ENCODE assay signal across 19 mouse cellular contexts in the genomic region with DNA sequence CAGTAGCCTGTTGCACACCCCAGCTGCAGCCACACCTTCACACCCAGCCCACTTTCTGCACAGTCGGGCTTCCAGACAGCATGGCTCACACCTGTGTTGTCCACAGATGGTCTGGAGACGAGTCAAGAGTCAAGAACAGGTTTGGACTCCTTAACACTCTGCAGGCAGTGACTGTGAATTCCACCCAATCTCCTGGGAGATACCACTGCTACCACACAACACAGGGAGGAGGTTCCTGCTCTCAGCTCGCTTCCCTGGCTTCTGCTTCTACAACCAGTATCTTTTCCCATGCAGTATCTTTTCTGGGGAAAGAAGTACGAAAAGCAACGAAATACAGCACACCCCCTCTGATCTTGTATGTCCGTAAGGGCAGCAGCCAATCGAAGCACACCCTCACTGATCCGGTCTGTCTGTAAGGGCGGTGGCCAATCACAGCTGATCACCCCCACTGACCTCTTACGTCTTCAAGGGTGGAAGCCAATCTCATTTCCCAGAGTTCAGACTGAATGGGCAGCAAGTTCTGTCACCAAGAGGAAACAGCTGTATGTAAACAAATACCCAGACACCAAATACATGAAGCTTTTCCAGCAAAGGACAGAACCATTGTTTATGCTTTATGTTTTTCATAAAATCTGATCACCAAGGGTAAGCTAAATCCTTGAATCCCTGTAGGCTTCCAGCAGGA.
DNase-seq lines count a peak whose midpoint lies in the region; TF ChIP-seq lines count a peak whose summit lies in the region.
"Had no signal": no experiment of that assay in that cellular context is flagged by ENCODE, and none has a peak within 500 bp of the region (broad histone marks: within the 10 kb centered on the region; RNA-seq: fewer than 3 reads in every experiment).

No protein-coding gene starts in this region.

- intact Hi-C loops in gastrocnemius, postnatal 14 days (cut with DNase I; ENCODE audit: low total_unique reads) = no loop called here

- WGBS in lung, adult 2 months = 43% methylated on average over 10 of the region's 10 CpGs

- H3K4me1 ChIP-seq in lung, adult 2 months (ENCODE audit: control insufficient read depth, insufficient read depth, low read length) = peaks cover 5% of the 10 kb centered on the region
- H3K4me1 ChIP-seq: intestine, embryonic 15.5 days had no signal

- H3K4me3 ChIP-seq in lung, adult 2 months (replicated peaks; ENCODE audit: extremely low read depth, low read depth, low read length) = no peak overlapping the region
- H3K4me3 ChIP-seq: intestine, embryonic 15.5 days; liver, embryonic 12.5 days; midbrain, embryonic 13.5 days; neural tube, embryonic 13.5 days had no signal

- TF ChIP-seq CTCF in lung, adult 2 months (IDR thresholded peaks at IDR 0.05; ENCODE audit: insufficient read depth, low read length) = no peak

- TF ChIP-seq POLR2A in lung, adult 2 months (IDR thresholded peaks at IDR 0.05; ENCODE audit: borderline replicate concordance, extremely low read depth, low read depth, low read length) = no peak

- peak; percentile 22 for DNase-seq in gastrocnemius, postnatal 14 days
- DNase-seq in gastrocnemius, postnatal 25 days = no peak
- peak; percentile 55 for DNase-seq in R1 (ENCODE audit: low read depth, low spot score)
- DNase-seq in lung, adult 2 months = peak; percentile 9
- DNase-seq in lung, postnatal 25 days (ENCODE audit: low spot score) = peak; percentile 74
- DNase-seq in thymus, postnatal 10 days (ENCODE audit: low spot score in 2 of 2) = no peak
- no peak for DNase-seq in layer of hippocampus, postnatal 36 days
- DNase-seq: adrenal gland, adult 2 months; cerebellum, adult 9-11 months; embryo, embryonic 11 days; heart, postnatal 14 days; kidney, adult 9 months; kidney, postnatal 25 days; spleen, adult 18-20 months; thymus, postnatal 36 days had no signal

Comparison
In these comparisons a context has a peak if more than half of its experiments do, and no peak if none do; other contexts are left out.
1. DNase-seq: peak in gastrocnemius, postnatal 14 days (single experiment), R1 (single experiment), lung, adult 2 months (single experiment) and lung, postnatal 25 days (single experiment); none in gastrocnemius, postnatal 25 days (single experiment), thymus, postnatal 10 days (0 of 2) and layer of hippocampus, postnatal 36 days (0 of 2).